Mouse (Mus musculus) NIH3T3 (cell line): Measurements from ENCODE around the gene Trim30c.
"Not testable (repeated sequence)": the region's sequence is repeated elsewhere in the genome, so short reads cannot be mapped to it uniquely, and the experiment has no call there.

Experiments
- DNase-seq: peaks from one replicate; pipeline ENCODE4 v3.0.0-alpha.2; 2012; ENCODE audit warnings: low read depth

Trim30c gene

GRCm38 (mm10) chr7:104400698-104401097 lies at the start of gene Trim30c:
Trim30c (minus strand) TSS chr7:104400837.
- DNase-seq: no peak

GRCm38 (mm10) chr7:104445961-104446645 lies 45.5 kb upstream of the Trim30c start:
- peak; percentile 72 for DNase-seq

DNA sequence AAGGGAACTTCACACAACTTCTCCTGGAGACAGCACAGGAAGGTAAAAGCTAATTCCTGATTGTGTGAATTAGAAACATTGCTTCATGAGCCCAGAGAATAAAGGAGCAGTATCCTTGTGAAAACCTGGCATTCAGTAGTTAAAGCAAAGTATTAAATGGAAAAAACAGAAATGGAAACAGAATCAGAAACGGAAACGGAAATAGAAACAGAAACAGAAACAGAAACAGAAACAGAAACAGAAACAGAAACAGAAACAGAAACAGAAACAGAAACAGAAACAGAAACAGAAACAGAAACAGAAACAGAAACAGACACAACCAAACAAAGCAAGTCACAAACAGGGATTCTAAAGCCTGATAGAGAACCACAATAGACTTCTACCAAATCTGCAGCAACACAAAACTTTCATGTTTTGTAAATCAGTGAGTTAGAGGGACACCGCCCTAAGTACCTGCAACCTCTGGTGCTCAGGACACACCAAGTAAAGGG lies 3.9 kb upstream of the Trim30c start:
- DNase-seq: no peak

DNA sequence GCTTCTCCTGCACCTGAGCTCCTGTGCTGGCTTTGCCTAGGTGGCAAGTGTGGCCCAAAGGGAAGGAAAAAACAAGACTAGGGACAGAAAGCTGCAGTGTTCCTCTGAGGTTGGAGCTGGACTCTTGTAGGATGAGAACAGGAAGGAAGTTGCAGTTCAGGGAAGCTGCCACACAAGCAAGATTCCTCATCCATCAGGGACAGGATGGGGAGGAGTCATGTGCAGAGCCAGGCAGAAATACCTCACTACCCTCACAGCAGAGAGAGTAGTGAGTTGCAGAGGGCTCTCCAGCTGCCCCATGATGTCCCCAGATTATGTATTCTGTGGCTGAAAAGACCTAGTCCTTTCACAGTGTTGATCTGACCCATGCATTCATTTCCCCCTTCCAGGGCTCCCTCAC lies 503 bp upstream of the Trim30c start:
- DNase-seq: no peak

DNA sequence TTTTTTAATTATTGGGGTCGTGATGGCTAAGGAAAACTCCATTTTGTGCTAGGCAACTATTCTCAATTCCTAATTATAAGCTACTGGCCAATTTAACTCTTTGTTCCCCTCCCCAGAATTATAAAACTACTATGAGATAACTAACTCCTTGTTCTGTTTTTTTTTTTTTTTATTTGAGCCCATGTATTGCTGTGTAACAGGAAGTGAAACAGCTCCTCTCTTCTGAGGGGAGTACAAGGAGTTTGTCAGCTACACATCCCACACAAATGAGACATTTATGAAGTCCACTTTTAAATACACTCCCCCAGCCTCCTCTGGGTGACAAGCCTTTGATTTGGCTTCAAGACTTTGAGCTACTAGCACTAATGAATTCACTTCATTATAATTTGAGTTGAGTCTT lies 2.1 kb downstream of the Trim30c start:
- DNase-seq: no peak

GRCm38 (mm10) chr7:104369736-104370414 lies 30.8 kb downstream of the Trim30c start, which contains the start of gene Trim30b:
Trim30b (minus strand) TSS chr7:104369884.
- DNase-seq: peak; percentile 38

- DNase-seq: no peak
Observed at GRCm38 (mm10) chr7:104366339-104366738, 34.3 kb downstream of the Trim30c start.

- no peak for DNase-seq
Observed at GRCm38 (mm10) chr7:104353600-104353967, 47.1 kb downstream of the Trim30c start.

- peak; percentile 86 for DNase-seq
Observed at GRCm38 (mm10) chr7:104352717-104353599, 47.7 kb downstream of the Trim30c start, which contains the start of gene Trim12c. Trim12c (minus strand) TSS chr7:104353362.

DNA sequence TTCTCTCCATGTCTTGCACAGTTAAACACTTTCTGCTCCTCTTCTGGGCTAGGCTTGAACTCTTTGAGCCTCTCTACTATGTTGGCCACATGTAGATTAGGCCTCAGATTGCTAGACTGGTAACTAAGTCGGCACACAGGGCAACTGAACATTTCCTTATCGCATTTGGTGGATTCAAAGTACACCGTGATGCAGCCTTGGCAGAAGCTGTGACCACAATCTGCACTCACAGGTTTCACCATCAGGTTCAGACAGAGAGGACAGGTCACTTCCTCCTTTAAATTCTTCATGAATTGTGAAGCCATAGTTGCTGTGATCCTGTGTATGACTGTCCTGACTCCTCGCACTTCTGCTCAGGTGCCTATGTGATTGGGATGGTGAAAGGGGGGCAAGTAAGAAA lies 52.6 kb downstream of the Trim30c start:
- not testable (repeated sequence) for DNase-seq

GRCm38 (mm10) chr7:104340744-104341143 lies 59.9 kb downstream of the Trim30c start:
- not testable (repeated sequence) for DNase-seq

- not testable (repeated sequence) for DNase-seq
Observed at GRCm38 (mm10) chr7:104335547-104335946, 65.1 kb downstream of the Trim30c start.
